Mouse (Mus musculus) C2C12 (cell line): Measurements from ENCODE around the gene Npb.

ENCODE experiments used
- CEBPB ChIP-seq: IDR thresholded peaks from one replicate; pipeline ENCODE4 v1.6.1; 2011; ENCODE audit warnings: low read depth, mild to moderate bottlenecking, control low read depth, moderate library complexity
- CTCF ChIP-seq: IDR thresholded peaks from one replicate; pipeline ENCODE4 v1.5.1; 2011; ENCODE audit not compliant: control insufficient read depth, insufficient read depth, insufficient read length
- FOSL1 ChIP-seq: IDR thresholded peaks from one replicate; pipeline ENCODE4 v1.8.0; 2011; ENCODE audit warnings: mild to moderate bottlenecking, low read length; ENCODE audit not compliant: poor library complexity, insufficient read depth, severe bottlenecking
- MAX ChIP-seq: IDR thresholded peaks from one replicate; pipeline ENCODE4 v1.6.1; 2011; ENCODE audit warnings: mild to moderate bottlenecking, control low read depth
- MYOD1 ChIP-seq: IDR thresholded peaks from one replicate; pipeline ENCODE4 v1.6.1; 2011; ENCODE audit warnings: low read depth; ENCODE audit not compliant: control insufficient read depth, insufficient read length
- MYOG ChIP-seq: IDR thresholded peaks from one replicate; pipeline ENCODE4 v1.6.1; 2011; ENCODE audit not compliant: control insufficient read depth, insufficient read length; ENCODE audit errors: extremely low read depth
- USF1 ChIP-seq: IDR thresholded peaks from one replicate; pipeline ENCODE4 v1.6.1; 2011; ENCODE audit warnings: low read depth, mild to moderate bottlenecking, control low read depth, moderate library complexity

DNA sequence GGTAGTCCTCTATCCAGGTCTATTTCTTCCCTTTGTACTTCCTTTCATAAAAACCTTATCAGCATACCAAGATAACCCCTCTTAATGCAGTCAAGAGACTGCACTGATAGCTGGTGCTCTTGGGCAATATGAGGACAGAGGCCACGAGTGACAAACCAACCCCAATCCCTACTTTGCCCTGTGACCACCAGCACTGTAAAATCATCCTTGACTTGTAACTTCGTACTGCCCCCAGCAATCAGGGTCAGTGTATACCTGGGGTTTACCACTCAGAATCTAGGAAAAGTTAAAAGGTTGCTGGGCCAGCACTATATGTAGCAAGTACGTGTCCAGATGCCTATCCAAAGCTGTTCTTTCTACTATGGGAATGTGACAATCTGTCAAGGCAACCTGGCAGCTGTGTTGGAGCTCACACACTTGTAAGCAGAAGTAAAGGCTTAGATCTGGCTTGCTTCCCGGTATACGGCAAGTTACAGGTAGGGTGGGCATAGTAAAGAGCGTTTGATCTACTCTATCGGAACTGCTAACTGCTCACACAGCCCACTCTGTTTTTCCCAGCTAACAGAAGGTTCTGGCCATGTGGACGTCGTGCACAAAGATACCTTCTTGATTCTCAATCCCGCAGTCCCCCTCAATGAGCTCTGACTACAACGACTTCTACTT, 36.4 kb upstream of the Npb start:
- no peak for TF ChIP-seq CTCF
- TF ChIP-seq MYOD1, result no peak
- no peak for TF ChIP-seq MAX
- no peak for TF ChIP-seq MYOG
- no peak for TF ChIP-seq USF1
- no peak for TF ChIP-seq FOSL1
- TF ChIP-seq CEBPB, result no peak
